Mouse (Mus musculus) urinary bladder, postnatal 36 days (tissue): ENCODE measurements around the gene Map4k1.
"Not testable (repeated sequence)": the region's sequence is repeated elsewhere in the genome, so short reads cannot be mapped to it uniquely, and the experiment has no call there.

ENCODE experiments used
- DNase-seq, 2 experiments: peaks; one replicate each; pipeline ENCODE4 v3.0.0; 2022; ENCODE audit warnings: low spot score in 2 of 2, mixed read lengths in 1 of 2

Gene Map4k1

GRCm38 (mm10) chr7:28955295-28955897, 26.5 kb upstream of the Map4k1 start:
- DNase-seq, result no peak

GRCm38 (mm10) chr7:28956270-28956669, 25.6 kb upstream of the Map4k1 start:
- DNase-seq, result no peak

GRCm38 (mm10) chr7:28957286-28957685, 24.6 kb upstream of the Map4k1 start:
- no peak for DNase-seq

- DNase-seq, result no peak
These were observed 23.7 kb upstream of the Map4k1 start for GRCm38 (mm10) chr7:28957997-28958725.

GRCm38 (mm10) chr7:28958770-28959169, 23.1 kb upstream of the Map4k1 start:
- no peak for DNase-seq

- no peak for DNase-seq
These were observed 22.3 kb upstream of the Map4k1 start for GRCm38 (mm10) chr7:28959505-28960045.

- DNase-seq, result no peak
These were observed 21.4 kb upstream of the Map4k1 start for GRCm38 (mm10) chr7:28960354-28961046.

- no peak for DNase-seq
These were observed 20.3 kb upstream of the Map4k1 start for GRCm38 (mm10) chr7:28961584-28961926.

- peak; percentile 98 to 99 for DNase-seq
These were observed 19.8 kb upstream of the Map4k1 start, which contains the start of gene Actn4 for GRCm38 (mm10) chr7:28961927-28962670. Actn4 (minus strand) TSS chr7:28962340.

GRCm38 (mm10) chr7:28963399-28963923, 18.4 kb upstream of the Map4k1 start:
- no peak for DNase-seq

- DNase-seq, result no peak
These were observed 16.5 kb upstream of the Map4k1 start for GRCm38 (mm10) chr7:28965346-28965840.

GRCm38 (mm10) chr7:28966181-28966580, 15.7 kb upstream of the Map4k1 start:
- no peak for DNase-seq

GRCm38 (mm10) chr7:28966751-28967505, 14.9 kb upstream of the Map4k1 start:
- no peak for DNase-seq

- DNase-seq, result not testable (repeated sequence)
These were observed 13.7 kb upstream of the Map4k1 start for GRCm38 (mm10) chr7:28968120-28968519.

- no peak for DNase-seq
These were observed 12.6 kb upstream of the Map4k1 start for GRCm38 (mm10) chr7:28969271-28969670.

- DNase-seq, result peak in 1 of 2 experiments; percentile 50
These were observed 12.0 kb upstream of the Map4k1 start for GRCm38 (mm10) chr7:28969672-28970394.

GRCm38 (mm10) chr7:28971029-28971428, 10.8 kb upstream of the Map4k1 start:
- DNase-seq, result no peak

GRCm38 (mm10) chr7:28971770-28972269, 10.0 kb upstream of the Map4k1 start:
- peak in 1 of 2 experiments; percentile 70 for DNase-seq

GRCm38 (mm10) chr7:28972542-28972985, 9.3 kb upstream of the Map4k1 start:
- peak; percentile 74 to 76 for DNase-seq

GRCm38 (mm10) chr7:28973025-28973424, 8.8 kb upstream of the Map4k1 start:
- no peak for DNase-seq
